Mouse (Mus musculus): ENCODE measurements around the gene Ptprq. TPM values are rescaled to one million over a fixed set of nuclear protein-coding genes. Genes with fewer than 3 reads are reported as not detected.

Gene Ptprq
- total RNA-seq, 2 experiments from 2014 or later, result 0.02 to 0.13 TPM

GRCm38 (mm10) chr10:107488654-107489315 lies 231.1 kb downstream of the Ptprq start:
- DNase-seq, result no peak

GRCm38 (mm10) chr10:107486770-107487169 lies 233.1 kb downstream of the Ptprq start:
- DNase-seq, result no peak

GRCm38 (mm10) chr10:107485870-107486269 lies 234.0 kb downstream of the Ptprq start, which contains the start of gene Myf5:
Gene Myf5 (minus strand): TSS chr10:107486134.
- DNase-seq, result no peak

- DNase-seq, result no peak
These were observed 235.8 kb downstream of the Ptprq start for GRCm38 (mm10) chr10:107484050-107484449.

GRCm38 (mm10) chr10:107473497-107473896 lies 246.4 kb downstream of the Ptprq start:
- no peak for DNase-seq

GRCm38 (mm10) chr10:107471712-107472111 lies 248.1 kb downstream of the Ptprq start:
- DNase-seq, result no peak

GRCm38 (mm10) chr10:107467819-107468218 lies 252.0 kb downstream of the Ptprq start:
- no peak for DNase-seq

Small RNA genes within 50 kb of the gene (microRNA-seq; reads per million reads assigned to microRNA genes)
- 0 reads per million in 2 experiments for gene Gm44403

Other genes with a start within 250 kb of the Ptprq start
- gene Myf5, start 233.9 kb downstream of the Ptprq start, total RNA-seq (2021), result not detected
- gene Myf6, start 225.3 kb downstream of the Ptprq start, total RNA-seq (2021), result not detected
- under 1 TPM; 0.05 TPM for gene Otogl, start 192.1 kb upstream of the Ptprq start, total RNA-seq (2021)

Data from heart, adult 18-20 months (tissue).